Mouse (Mus musculus) spleen, adult 2 months (tissue): ENCODE results near the gene As3mt.

Experiments used
- CTCF ChIP-seq: fragments of 200-500 bp; IDR thresholded peaks from 2 replicates; pipeline ENCODE4 v1.5.1; 2011; ENCODE audit warnings: mild to moderate bottlenecking, inconsistent platforms; ENCODE audit not compliant: insufficient read depth, insufficient read length, insufficient replicate concordance; ENCODE audit errors: extremely low read depth
- POLR2A ChIP-seq: fragments of 200-500 bp; IDR thresholded peaks from 2 replicates; pipeline ENCODE4 v1.6.1; 2011; ENCODE audit warnings: low read depth, low read length, inconsistent platforms

DNA sequence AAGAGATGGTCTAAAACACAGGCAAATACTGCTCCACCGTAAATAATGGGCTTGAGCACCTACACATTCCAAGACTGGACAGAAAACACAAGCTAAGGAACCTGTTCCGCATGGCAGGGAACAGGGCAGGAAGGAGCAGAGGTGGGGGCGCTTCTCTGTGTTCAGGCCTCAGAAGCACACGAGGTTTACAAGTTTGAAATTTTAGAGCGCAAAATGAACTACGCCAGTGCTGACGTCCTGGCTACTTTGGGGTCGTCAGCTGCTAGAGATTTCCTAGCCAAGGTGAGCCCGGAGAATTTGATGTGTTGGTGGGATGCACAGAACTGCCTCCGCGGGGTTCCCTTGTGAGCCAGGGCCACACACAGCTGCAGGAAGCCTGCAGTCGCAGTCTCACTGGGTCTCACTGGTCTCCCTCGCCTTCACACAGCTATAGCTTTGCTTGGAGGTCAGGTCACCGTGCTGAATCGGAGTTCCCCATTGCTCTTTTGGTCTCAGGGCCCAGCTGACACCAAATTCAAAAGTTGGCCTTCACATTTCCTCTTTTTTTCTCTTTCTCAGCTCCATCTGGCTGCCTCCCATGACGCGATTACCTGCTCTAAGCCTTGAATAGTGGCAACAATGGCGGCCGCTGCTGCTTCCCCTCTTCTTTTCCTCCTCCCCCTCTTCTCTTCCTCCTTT is 9.3 kb upstream of the As3mt start:
- TF ChIP-seq CTCF: no peak
- TF ChIP-seq POLR2A: no peak
